Mouse (Mus musculus) WW6 (cell line): ENCODE results near the gene Isyna1.
"Not testable (repeated sequence)": the region's sequence is repeated elsewhere in the genome, so short reads cannot be mapped to it uniquely, and the experiment has no call there.

Experiments used
- DNase-seq: peaks from one replicate; pipeline ENCODE4 v3.0.0-alpha.2; 2013; ENCODE audit warnings: low read depth, low spot score

Isyna1 gene

DNA sequence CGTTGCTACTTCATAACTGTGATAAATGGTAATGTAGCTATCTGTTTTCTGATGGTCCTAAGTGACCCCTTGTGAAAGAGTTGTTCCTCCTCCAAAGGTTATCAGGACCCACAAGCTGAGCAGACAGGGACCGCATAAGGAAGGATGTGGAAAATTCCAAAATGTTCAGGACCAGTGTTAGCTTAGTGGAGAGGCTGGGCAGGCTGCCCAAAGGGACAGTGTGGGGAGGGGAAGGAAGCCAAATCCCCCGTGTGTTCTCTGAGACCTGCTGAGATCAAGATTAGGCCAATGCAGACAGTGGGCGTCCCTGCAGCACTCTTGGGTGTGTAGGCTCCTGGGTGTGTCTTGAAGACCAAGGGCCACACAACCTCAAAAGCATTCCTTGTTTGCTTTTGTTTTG lies 19.3 kb upstream of the Isyna1 start:
- no peak for DNase-seq

DNA sequence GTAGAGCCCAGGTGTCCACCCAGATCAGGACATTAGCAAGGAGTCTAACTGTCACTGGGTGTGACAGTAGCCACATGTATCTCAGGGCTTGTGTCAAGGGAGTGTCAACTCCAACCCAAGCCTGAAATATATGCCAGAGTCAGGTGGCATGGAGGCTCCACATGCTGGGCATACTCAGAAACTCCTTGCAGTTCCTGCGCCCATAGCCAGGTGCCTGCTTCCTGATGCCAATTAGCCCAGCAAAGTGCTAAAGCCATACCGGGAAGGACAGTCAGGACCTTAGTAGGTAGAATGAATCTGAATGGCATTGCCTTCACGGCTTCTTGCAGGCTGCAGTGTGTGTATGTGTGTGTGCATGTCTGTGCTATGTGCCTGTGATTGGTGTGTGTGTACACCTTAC lies 17.0 kb upstream of the Isyna1 start:
- no peak for DNase-seq

DNA sequence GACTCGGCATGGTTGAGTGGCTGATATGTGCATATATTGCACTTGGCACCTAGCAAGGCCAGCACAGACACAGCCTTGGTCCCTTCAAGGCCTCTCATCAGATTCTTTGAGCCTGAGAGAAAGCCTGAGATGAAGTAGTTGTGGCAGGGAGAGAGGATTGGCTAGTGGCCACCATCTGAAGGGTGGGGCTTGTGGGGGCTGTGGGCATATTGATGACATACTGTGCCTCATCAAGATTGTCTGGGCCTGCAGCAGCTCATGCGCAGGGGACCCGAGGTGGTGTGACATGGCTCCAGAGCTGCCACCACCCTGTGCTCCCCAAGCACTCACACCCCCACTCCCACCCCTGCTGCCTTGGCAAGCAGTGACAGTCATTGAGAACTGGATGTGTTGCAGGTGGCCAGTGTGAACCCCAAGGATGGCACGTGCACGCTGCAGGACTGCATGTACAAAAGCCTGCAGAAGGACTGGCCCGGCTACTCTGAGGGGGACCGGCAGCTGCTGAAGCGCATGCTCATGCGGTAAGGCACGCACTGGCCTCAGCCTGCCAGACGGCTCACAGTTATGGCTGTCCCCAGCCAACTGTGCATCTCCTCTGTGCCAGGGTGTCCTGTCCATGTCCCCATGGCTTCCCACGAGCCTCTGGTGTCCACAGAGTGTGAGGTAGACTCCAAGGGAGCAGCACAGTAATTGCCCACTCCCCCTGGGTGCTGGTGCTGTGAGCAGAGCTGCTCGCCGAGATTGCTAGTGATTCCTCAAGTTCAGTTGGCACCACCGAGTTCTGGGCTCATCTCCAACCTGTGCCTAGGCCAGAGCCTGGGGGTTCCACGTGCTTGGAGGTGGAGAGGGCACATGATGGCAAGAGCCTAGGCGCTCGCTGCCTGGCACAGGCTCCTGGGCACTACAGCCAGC lies 10.4 kb upstream of the Isyna1 start:
- no peak for DNase-seq

DNA sequence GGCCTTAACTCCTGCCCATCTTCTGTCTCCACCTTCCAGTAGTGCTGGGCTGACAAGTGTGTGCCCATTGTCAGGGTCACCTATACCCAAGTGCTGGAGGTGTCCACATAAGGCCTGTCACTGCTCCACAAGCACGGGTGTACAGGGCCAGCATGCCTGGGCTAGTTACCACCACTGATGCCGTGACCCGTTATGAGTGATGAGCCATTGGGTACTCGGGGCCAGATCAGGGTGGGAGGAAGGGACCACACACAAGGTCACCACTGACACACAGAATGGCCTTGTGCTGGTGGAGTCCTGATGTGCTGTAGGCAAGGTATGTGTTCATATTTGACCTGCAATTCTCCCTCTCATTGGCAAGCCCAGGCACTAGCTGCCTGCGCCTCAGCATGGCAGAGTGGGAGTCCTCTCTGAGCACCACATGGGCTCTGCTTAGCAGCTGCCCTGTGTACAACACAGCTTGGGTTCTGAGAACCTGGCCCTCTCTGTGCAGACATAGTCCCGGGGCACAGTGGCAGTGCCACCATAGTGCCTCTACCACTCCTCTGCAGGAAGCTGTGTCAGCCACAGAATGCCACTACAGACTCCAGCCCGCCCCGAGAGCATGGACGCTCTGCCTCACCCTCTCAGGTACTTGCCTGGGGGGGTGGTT lies 9.4 kb upstream of the Isyna1 start:
- no peak for DNase-seq

DNA sequence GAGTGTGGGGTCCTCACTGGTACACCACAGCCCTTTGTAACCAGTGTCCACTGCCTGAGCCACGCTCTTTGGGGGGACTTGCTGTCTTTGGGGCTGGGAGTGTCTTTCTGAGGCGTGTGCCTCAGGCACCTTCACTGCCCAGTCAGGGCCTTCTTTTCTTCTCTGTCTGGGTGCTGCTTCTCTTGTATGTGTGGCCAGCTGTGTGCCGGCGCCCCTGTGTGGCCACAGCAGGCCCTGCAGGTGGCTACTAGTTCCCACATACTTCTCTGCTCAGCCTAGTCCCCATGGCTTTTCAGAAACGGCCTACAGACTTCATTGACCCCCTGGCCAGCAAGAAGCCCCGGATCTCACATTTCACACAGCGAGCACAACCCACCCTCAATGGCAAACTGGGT lies 8.9 kb upstream of the Isyna1 start:
- DNase-seq: no peak

DNA sequence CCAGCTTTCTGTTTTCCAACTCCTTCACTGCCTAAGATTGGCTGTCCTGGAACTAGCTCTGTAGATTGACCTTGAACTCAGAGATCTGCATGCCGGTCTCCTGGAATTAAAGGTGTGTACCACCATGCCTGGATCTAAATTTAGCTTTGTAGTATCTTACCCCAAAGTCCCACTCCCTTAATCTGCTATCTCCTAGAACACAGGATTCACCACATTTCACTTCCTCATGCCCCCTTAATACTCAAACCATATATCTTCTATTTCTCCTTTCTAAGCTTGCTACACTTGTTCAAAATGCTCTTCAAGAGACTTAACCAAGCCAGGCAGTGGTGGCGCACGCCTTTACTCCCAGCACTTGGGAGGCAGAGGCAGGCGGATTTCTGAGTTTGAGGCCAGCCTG lies 6.2 kb upstream of the Isyna1 start:
- not testable (repeated sequence) for DNase-seq

DNA sequence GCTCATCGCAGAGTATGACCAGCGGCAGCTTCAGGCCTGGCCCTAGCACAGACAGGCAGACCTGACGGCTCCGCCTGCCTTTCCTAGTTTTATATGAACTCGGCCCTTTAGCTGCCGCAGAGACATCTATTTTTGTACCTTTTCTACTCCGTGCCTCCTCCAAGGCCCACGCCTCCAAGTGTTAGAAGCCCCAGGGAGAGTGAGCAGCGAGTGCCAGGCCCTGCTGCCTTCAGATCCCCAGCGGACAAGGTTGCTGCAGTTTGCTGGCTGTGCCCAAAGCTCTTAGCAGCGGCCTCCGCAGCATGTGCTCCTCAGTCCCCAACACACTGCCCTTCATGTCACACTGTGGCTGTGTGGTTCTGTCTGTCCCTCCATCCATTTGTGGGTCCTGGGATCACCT lies 2.6 kb upstream of the Isyna1 start:
- no peak for DNase-seq

DNA sequence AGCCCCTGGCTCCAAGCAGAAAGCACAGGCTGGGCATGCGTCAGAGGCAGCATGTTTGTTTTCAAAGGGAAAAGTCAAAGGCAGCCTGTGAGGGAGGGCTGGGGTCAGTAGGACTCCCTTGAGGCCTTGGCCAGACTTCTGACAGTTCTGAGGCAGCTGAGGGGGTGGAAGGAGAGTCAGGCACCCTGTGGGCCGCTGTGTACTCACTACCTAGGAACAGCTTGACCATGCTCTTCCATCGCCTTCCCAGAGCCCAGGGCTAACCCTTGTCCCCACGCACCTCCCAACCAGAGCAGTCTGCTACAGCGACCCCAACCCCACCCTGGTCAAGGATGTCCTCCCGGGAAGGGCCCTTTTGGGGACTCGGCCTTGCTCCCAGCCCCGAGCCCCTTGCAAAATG lies 1.0 kb upstream of the Isyna1 start:
- no peak for DNase-seq

DNA sequence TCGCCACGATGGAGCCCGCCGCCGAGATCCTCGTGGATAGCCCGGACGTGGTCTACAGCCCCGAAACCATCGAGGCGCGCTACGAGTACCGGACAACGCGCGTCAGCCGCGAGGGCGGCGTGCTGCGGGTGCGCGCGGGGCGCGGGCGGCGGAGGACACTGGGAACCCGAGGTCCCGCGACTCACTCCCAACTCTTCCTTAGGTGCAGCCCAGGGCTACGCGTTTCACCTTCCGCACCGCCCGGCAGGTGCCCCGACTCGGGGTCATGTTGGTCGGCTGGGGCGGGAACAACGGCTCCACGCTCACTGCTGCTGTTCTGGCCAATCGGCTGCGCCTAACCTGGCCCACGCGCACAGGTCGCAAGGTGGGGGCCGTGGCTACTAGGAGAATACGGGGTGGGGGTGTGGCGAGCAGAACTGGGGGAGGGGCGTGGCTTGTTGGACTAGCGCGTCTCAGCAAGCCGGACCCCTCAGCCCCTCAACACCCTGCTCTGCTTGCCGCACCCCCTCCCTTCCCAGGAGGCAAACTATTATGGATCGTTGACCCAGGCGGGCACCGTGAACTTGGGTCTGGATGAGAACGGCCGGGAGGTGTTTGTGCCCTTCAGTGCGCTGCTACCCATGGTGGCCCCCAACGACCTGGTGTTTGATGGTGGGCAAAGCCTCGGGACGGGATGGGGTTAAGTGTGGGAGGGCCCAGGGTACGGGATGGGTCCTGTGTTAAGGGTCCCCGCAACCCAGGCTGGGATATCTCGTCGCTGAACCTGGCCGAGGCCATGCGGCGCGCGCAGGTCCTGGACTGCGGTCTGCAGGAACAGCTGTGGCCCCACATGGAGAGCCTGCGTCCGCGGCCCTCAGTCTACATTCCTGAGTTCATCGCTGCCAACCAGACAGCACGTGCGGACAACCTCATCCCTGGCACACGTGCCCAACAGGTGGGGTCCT lies 720 bp downstream of the Isyna1 start:
- DNase-seq: no peak

DNA sequence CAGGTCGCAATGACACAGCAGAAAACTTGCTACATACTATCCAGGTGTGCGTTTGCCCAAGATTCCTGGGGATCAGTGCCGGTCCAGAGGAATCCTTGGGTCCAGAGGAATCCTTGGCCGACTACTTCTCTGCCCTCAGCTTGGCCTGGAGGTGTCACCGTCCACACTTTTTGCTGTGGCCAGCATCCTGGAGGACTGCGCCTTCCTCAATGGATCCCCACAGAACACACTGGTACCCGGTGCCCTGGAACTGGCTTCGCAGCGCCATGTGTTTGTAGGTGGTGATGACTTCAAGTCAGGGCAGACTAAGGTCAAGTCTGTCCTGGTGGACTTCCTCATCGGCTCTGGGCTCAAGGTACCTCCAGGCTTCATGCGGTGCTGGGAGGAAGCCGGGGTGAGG lies 1.6 kb downstream of the Isyna1 start:
- DNase-seq: no peak

DNA sequence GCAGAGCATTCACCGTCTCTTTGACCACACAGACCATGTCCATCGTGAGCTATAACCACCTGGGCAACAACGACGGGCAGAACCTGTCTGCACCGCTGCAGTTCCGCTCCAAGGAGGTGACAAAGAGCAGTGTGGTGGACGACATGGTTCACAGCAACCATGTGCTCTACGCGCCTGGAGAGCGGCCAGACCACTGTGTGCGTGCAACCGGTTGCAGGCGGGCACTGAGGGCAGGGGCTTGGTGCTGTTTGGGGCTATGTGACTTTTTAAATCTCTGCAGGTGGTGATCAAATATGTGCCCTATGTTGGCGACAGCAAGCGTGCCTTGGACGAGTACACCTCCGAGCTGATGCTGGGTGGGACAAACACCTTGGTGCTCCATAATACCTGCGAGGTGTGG lies 2.0 kb downstream of the Isyna1 start:
- no peak for DNase-seq

DNA sequence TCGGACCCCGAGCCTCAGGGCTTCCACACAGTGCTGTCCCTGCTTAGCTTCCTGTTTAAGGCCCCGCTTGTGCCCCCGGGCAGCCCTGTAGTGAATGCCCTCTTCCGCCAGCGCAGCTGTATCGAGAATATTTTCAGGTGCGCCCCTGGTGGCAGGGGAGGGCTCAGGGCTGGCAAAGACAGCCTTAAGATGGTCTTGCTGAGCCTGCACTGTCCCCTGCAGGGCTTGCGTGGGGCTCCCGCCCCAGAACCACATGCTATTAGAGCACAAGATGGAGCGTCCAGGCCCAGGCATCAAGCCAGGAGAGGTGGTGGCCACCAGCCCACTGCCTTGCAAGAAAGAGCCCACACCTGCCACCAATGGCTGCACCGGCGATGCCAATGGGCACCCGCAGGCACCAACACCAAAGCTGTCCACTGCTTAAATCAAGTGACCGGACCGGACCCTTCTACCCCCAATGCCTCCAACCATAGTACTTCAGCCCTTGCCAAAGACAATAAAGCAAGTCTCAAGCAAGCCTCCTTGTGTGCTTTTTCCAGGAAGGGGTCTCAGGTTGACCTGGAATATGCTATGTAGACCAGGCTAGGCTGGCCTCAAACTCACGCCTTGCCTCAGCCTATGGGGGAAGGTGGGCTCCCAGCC lies 2.7 kb downstream of the Isyna1 start:
- DNase-seq: no peak

DNA sequence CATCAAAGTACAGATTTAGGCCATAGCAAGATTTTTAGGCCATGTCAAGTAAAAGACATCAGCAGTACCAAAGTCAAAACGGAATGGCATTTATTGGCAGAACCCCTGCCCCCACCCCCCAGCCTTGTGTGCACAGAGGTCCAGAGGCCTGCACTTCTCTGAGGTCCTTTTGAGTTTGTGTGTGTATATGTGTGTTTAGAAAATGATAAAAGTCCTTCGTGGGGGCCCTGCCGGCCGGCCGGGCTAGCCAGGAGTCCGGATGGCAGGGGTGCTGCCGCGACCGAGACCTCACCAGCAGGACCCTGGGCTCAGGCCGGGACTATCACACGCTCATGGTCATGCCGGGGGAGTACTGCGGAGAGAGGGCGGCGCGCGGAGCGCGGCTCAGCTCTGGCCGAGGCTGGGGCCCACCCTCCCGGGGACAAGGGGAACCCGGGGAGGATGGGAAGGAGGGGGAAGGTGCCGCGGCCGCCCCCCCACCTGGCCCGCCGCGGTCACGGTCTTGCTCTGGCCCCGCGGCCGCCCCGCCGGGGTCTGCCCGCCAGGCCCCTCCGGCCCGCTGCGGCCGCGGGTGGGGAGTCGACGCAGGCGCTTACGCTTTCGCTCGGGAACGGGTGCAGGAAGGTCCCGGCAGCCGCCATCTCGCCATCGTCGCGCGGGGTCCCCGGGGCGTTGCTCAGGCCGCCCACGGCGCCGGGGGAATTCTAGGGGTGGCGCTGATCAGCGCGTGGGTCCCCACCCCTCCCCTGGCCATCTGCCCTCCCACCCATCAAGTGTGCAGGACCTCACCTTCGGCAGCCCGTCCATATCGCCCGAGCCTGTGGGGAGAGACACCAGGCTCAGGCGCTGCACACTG lies 3.5 kb downstream of the Isyna1 start:
- DNase-seq: no peak

DNA sequence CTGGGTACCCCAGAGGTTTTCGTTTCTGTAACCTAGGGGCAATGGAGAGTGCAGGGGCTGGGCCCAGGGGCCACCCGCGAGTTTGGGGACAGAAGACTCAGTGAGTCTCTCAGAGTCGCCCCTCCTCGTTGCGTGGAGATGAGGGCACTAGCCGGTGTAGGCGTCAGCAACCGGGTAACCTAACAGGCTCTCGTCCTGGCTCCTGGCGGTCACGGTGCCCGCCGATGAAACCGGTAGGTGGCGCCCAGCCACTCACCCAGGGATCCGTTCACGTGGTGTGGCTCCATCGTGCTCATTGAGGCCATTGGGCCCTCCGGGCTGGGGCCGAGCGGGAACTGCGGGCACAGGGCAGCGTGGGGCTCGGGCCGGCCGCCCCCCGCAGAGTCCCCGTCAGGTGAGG lies 4.1 kb downstream of the Isyna1 start:
- DNase-seq: no peak

DNA sequence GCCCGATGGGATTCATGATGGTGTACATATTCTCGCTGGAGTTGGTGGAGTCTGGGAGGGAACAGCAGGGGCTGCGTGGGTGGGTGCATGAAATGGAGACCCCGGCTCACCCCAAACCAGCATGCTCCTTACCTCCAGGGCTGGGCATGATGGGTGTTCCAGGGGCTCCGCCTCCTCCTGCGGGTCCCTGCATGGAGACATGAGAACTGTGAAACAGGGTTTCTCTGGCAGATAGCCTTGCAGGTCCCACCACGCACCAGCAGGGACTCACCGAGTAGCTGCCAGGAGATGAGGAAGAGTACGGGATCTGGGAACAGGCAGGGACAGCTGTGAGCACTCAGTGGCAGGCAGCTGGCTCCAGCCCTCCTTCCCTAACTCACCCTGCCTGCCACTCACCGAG lies 4.5 kb downstream of the Isyna1 start:
- no peak for DNase-seq

DNA sequence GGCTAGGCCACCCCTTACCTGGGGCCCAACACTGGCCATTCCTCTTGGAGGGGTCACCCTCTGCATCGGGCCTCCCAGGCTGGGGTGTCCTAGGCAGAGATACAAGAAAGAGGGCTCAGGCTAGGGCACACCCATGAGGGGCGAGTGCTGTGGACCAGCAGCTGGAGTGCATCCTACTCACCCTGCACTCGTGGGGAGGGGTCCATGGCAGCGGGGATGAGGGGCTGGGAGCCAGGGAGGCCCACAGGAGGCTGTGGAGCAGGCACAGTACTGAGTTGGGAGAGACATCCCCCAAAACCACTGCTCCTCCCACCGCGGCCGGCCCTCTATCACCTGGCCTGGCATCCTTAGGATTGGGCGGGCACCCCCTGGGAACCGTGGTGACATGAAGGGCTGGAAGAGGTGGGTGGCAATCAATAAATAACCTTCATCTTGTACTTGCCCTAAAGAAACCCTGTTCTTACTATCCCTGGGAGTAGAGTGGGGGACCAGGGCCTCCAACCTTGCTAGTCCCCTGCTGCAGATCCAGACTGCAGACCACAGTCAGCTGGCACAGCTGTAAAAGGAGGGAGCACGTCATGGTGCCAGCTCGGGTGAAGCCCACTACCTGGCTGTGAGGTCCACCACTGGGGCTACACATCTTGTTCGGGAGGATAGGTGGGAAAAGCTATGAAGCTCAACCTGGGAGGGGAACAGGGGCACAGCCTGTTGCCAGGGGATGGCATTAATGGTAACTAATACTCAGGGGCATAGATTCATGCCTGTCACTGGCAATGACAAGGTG lies 5.5 kb downstream of the Isyna1 start:
- DNase-seq: no peak

DNA sequence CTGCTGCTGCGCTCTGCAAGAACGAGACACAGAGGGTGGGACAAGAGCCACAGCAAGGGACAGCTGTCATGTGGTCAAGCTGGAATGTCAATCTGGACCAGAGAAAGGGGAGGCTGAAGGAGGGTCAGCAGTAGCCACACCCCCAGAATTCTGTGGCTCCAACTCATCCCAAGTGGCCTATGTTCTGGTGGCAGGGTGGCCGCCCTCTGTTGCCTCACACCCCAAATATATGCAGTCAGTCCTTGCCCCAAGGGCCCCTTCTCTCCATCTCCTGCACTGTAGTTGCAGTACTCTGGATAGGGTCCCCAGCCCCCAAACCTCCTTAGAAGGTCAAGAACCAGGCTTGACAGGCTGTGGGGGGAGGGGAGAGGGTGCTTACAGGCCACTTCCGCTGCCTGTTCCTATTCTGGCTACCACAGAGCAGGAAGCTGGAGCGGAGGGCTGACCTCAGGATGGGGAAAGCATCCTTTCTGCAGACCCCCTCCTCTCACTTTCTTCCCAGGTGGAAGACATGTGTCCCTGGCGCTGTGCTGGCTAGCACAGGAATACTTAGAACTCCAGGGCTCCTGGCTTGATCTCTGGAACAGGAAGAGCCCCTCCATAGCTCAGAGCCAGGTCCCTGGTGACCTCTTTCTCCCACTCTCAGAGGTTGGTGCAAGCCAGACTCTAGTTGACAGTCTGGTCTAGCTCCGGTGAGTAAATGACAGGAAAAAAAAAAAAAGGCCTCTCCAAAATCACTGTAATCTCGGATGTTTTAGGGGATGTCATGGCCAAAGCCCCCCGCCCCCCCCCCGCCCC lies 6.5 kb downstream of the Isyna1 start:
- no peak for DNase-seq

DNA sequence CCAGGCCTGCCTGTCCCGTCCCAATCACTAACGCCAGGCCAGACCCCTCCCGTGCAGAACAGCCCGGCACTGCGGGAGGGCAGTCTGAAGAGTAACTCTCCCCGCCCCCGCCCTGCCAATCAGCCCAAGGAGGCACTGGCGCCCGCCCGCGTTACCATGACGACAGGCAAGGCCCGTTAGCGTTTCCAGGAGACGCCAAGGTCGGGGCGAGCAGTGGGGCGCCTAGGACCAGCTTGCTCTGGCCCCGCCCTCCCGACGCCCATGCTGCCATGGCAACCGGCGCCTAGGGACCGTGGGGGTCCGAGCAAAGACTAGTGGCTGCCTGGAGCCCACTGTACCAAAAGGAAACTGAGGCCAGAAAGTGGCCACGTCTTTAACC lies 7.1 kb downstream of the Isyna1 start:
- DNase-seq: no peak

DNA sequence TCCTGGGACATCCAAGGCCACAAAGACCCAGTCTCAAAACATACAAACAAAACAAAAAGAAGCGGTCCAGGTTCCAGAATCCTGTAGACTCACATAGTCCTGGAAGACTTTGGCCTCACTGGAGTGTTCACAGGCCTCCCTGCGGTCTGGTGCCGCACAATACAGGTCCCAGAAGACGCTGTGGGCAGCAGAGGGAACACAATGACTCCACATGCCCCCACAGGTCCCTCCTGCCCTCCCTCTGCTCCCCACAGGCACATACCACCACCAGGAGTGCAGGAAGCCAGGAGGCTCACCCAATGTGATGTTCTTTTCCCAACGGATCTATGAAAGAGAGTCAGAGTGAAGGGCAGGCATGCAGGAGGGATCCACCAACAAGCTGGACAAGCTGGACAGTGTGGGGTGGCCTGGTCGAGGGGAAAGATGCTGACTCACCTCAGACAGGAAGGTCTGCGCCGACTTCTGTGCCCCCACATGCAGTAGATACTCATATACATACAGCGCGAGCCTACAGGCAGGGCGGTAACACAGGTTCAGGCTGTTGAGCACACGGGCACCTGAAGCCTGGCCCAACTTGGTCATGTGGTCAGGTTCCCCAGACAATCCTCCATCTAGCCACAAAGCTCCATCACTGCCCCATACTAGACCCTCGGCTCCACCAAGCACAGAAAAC lies 8.1 kb downstream of the Isyna1 start:
- no peak for DNase-seq
